Mouse (Mus musculus) bone marrow, adult 2 months (tissue): ENCODE data around the gene Ric8a.

Experiments used
- CTCF ChIP-seq: fragments of 200-500 bp; IDR thresholded peaks from 2 replicates; pipeline ENCODE4 v1.5.1; 2011; ENCODE audit warnings: low read length, control low read depth; ENCODE audit not compliant: control insufficient read depth, insufficient read depth
- POLR2A ChIP-seq: fragments of 200-500 bp; IDR thresholded peaks from 2 replicates; pipeline ENCODE4 v1.6.1; 2011; ENCODE audit warnings: low read depth, mild to moderate bottlenecking, control low read depth, low read length, borderline replicate concordance; ENCODE audit not compliant: control insufficient read depth

- TF ChIP-seq CTCF = no peak
- no peak for TF ChIP-seq POLR2A
Observed at GRCm38 (mm10) chr7:140839556-140839955, 17.2 kb upstream of the Ric8a start.
